Mouse (Mus musculus): ENCODE results near the gene Gins2.

DNA sequence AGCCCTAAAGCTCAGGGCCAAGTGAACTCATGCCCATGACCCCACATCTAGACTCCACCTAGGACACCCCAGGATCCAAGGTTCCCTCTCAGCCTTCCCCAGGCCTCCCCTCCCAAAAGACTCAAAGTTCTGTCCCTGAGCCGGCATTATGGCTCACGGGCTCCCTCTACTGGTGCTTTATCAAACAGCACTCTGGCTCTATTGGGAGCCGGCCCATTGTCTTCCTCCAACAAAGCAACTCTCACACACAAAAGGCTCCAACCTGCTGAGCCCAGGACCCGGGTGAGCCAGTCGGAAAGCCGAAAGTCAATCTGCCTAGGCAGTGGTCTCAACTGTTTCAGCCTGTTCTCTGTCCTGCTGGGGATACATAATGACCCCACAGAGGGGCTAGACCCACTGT is 29.0 kb upstream of the Gins2 start:
- TF ChIP-seq CTCF (IDR thresholded peaks at IDR 0.05; ENCODE audit: control insufficient read depth, insufficient read depth, insufficient replicate concordance, low read depth, low read length), result peak; percentile 75
- no peak for TF ChIP-seq POLR2A (IDR thresholded peaks at IDR 0.05; ENCODE audit: control insufficient read depth, low read depth, low read length)

All from testis, adult 2 months (tissue).